Mouse (Mus musculus): ENCODE results near the gene Il1r2.

DNA sequence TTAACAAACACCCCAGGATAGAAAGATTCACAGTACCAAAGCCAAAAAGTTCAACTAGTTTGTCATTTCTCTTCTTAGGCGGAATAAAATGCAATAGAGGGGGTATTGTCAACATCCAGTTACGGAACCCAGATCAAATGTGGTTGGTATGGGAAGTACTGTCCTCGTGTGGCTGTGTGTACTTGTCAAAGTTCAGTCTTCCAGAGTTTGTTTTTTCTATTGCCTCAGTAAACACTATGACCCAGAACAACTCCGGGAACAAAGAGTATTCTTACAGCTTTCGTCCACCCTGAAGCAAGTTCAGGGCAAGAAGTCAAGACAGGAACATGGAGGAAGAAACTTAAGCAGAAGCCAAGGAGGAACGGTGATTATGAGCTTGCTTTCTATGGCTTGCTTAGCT is 82.2 kb downstream of the Il1r2 start:
- no peak for TF ChIP-seq POLR2A (IDR thresholded peaks at IDR 0.05; ENCODE audit: borderline replicate concordance, low read depth, low read length)
- no peak for TF ChIP-seq CTCF (IDR thresholded peaks at IDR 0.05; ENCODE audit: low read depth, low read length)

Data from bone marrow macrophage, adult 2 months (primary cell).